Mouse (Mus musculus) heart, embryonic 11.5 days (tissue): ENCODE measurements around the gene Atf6. TPM values are rescaled to one million over a fixed set of nuclear protein-coding genes. Genes with fewer than 3 reads are reported as not detected.

Experiments used
- ATAC-seq: fragments of 200-750 bp; cut with Nextera tagmentation; replicated peaks from 2 replicates; pipeline ENCODE4 v1.8.0; 2017; ENCODE audit warnings: moderate library complexity; ENCODE audit not compliant: insufficient number of reproducible peaks, low FRiP score, low TSS enrichment
- H3K27ac ChIP-seq: fragments of 300-500 bp; sonication (generic); 2 replicates; pipeline ENCODE4 v1.5.1; 2014; ENCODE audit warnings: mild to moderate bottlenecking, low read depth, low read length
- H3K27me3 ChIP-seq: fragments of 300-500 bp; sonication (generic); 2 replicates; pipeline ENCODE4 v1.6.1; 2014; ENCODE audit warnings: mild to moderate bottlenecking, low read length, mixed read lengths; ENCODE audit not compliant: control insufficient read depth, insufficient read depth
- H3K36me3 ChIP-seq: fragments of 300-500 bp; sonication (generic); 2 replicates; pipeline ENCODE4 v1.6.1; 2014; ENCODE audit warnings: mild to moderate bottlenecking, low read length, moderate library complexity, mixed read lengths; ENCODE audit not compliant: control insufficient read depth, insufficient read depth
- H3K4me1 ChIP-seq: fragments of 300-500 bp; sonication (generic); 2 replicates; pipeline ENCODE4 v1.6.1; 2014; ENCODE audit warnings: low read length; ENCODE audit not compliant: control insufficient read depth, insufficient read depth
- H3K4me2 ChIP-seq: fragments of 300-500 bp; sonication (generic); 2 replicates; pipeline ENCODE4 v1.6.1; 2014; ENCODE audit warnings: mild to moderate bottlenecking, moderate library complexity
- H3K4me3 ChIP-seq: fragments of 300-500 bp; sonication (generic); 2 replicates; pipeline ENCODE4 v1.5.1; 2014; ENCODE audit warnings: low read depth, low read length
- H3K9ac ChIP-seq: fragments of 300-500 bp; sonication (generic); 2 replicates; pipeline ENCODE4 v1.6.1; 2014; ENCODE audit warnings: mild to moderate bottlenecking, low read depth, low read length, moderate library complexity
- H3K9me3 ChIP-seq: fragments of 300-500 bp; sonication (generic); replicated peaks from 2 replicates; pipeline ENCODE4 v1.6.1; 2016; ENCODE audit warnings: low read length; ENCODE audit not compliant: control insufficient read depth
- WGBS: fragments of 180-500 bp; shearing (Covaris S2); extraction: QIAGEN DNeasy Blood & Tissue Kit; methylation state at CpG from one replicate; pipeline ENCODE4 v1.1.7; 2014; ENCODE audit not compliant: insufficient replicate concordance; 5-methylcytosine and 5-hydroxymethylcytosine counted together
- polyA plus RNA-seq: library from polyadenylated mRNA; unstranded; fragments of >200 nt; fragmentation: Nextera tagmentation; extraction: Ambion mirVana; gene quantifications from 2 replicates; pipeline ENCODE4 v1.2.1, GENCODE M21; 2014

The Atf6 gene
- polyA plus RNA-seq, 1 experiment from 2014 or later, result 13.7 TPM

DNA sequence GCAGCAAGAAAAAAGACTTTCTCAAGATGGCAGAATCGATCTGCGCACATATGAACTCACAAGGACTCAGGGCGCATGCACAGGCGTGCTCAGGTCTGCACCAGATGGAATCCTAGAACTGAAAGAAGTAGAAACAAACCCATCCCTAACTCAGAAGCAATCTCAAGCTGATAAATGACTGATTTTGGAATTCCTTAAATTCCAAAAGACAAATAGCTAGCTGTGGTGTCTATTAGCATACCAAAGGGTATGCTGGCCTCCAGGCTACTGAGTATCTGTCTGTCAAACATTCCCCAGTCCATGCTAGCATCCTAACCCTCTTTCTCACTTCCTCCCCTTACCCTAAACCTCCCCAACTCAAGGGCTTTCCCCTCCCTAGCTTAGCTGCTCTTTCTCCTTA is 21.7 kb upstream of the Atf6 start:
- H3K27me3 ChIP-seq, result no peaks in the 10 kb centered on the region
- no peak overlapping the region for H3K27ac ChIP-seq
- no peak overlapping the region for H3K9ac ChIP-seq
- peaks cover 2% of the 10 kb centered on the region; the same call in 1 of the 2 replicates for H3K4me1 ChIP-seq
- no peaks in the 10 kb centered on the region for H3K9me3 ChIP-seq
- no peak for ATAC-seq
- H3K36me3 ChIP-seq, result no peaks in the 10 kb centered on the region
- H3K4me3 ChIP-seq, result no peak overlapping the region
- H3K4me2 ChIP-seq, result no peak overlapping the region
- 80% methylated on average over 4 of the region's 4 CpGs for WGBS

- H3K9me3 ChIP-seq, result no peaks in the 10 kb centered on the region
- H3K27me3 ChIP-seq, result no peaks in the 10 kb centered on the region
- H3K36me3 ChIP-seq, result no peaks in the 10 kb centered on the region
- 59% methylated on average over 6 of the region's 6 CpGs for WGBS
- H3K4me3 ChIP-seq, result no peak overlapping the region
- peaks cover 4% of the 10 kb centered on the region; the same call in 1 of the 2 replicates for H3K4me1 ChIP-seq
- no peak overlapping the region for H3K27ac ChIP-seq
- H3K4me2 ChIP-seq, result no peak overlapping the region
- no peak for ATAC-seq
- no peak overlapping the region for H3K9ac ChIP-seq
Observed at GRCm38 (mm10) chr1:170886044-170886458, 18.5 kb upstream of the Atf6 start.

DNA sequence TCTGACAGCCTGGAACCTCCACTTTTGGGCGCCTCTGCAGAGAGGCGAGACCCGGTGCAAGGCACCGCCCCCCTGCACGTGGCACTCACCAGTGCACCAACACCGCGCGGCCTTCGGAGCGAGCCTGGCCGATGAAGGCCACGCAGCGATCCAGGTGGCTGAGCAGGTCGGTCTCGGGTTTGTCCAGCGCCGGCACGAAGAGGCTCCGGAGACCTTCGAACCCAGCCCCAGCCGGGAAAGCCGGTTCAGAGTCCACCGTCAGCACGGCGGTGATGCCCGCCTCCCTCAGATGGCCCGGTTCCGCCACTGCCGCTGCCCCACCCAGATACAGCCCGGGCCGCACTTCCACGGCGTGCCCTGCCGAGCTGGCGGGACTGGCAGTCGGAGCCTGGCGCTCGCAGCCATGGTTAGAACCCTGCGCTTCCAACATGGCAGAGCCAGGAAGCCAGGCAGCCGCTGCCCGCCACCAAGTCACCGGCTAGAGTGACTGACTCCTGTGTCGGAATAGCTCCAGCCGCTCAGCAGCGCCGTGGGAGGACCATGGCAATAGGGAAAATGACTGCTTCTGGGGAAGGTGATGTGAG is 17.5 kb upstream of the Atf6 start, which contains the start of the genes Gm26620 and Dusp12:
TSS of gene Gm26620 (plus strand) at position 88 of the 584 bp plus-strand sequence.
TSS of gene Dusp12 (minus strand) at position 563 of the 584 bp plus-strand sequence.
- H3K27ac ChIP-seq, result peak within 1 kb of the TSS; percentile 71
- peak within 1 kb of the TSS; percentile 92 for H3K4me3 ChIP-seq
- WGBS, result under 1% methylated on average over 46 of the region's 46 CpGs
- peaks cover 4% of the 10 kb centered on the region; the same call in 1 of the 2 replicates for H3K4me1 ChIP-seq
- no peaks in the 10 kb centered on the region for H3K9me3 ChIP-seq
- H3K27me3 ChIP-seq, result no peaks in the 10 kb centered on the region
- 0 out of 2 replicates have a peak, but pooled peaks cover 3% of the 10 kb centered on the region for H3K36me3 ChIP-seq
- peak within 1 kb of the TSS; percentile 90 for H3K4me2 ChIP-seq
- ATAC-seq, result peak; percentile 83
- H3K9ac ChIP-seq, result peak within 1 kb of the TSS; percentile 91

GRCm38 (mm10) chr1:170884390-170884789 is 16.8 kb upstream of the Atf6 start:
- 24% methylated on average over 8 of the region's 8 CpGs for WGBS
- Histone ChIP-seq H3K27me3 (no peaks in the 10 kb centered on the region), H3K9ac (peak overlapping the region; percentile 91), H3K4me2 (peak overlapping the region; percentile 90), H3K4me3 (peak overlapping the region; percentile 92), H3K27ac (no peak overlapping the region), H3K36me3 (peaks cover 4% of the 10 kb centered on the region; the same call in 1 of the 2 replicates), H3K4me1 (peaks cover 4% of the 10 kb centered on the region; the same call in 1 of the 2 replicates), H3K9me3 (no peaks in the 10 kb centered on the region)
- ATAC-seq, result no peak

- Histone ChIP-seq H3K9me3 (no peaks in the 10 kb centered on the region), H3K4me1 (peaks cover 4% of the 10 kb centered on the region; the same call in 1 of the 2 replicates), H3K4me3 (no peak overlapping the region), H3K36me3 (peaks cover 7% of the 10 kb centered on the region), H3K9ac (no peak overlapping the region), H3K27ac (no peak overlapping the region), H3K4me2 (no peak overlapping the region), H3K27me3 (no peaks in the 10 kb centered on the region)
- 78% methylated on average over 5 of the region's 5 CpGs for WGBS
- ATAC-seq, result no peak
Observed at GRCm38 (mm10) chr1:170882915-170883485, 15.4 kb upstream of the Atf6 start.

DNA sequence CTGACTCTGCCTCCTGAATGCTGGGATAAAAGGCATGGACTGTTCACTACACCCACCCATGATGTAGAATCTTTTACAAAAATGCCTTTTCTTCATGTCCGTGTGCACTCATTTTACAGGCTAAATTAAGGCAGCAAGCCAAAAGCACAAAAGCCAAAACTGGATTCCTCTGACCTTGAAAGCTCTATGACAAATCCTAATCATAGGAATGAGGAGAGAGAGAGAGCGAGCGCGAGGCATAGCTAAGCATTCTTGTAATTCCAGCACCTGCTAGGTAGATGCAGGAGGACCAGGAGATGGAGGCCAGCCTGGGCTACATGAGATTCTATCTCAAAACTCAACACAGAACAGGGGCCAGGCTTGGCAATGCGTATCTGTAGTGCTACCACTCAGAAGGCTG is 9.3 kb upstream of the Atf6 start:
- Histone ChIP-seq H3K9me3 (no peaks in the 10 kb centered on the region), H3K4me2 (no peak overlapping the region), H3K4me3 (no peak overlapping the region), H3K36me3 (peaks cover 9% of the 10 kb centered on the region), H3K27me3 (no peaks in the 10 kb centered on the region), H3K4me1 (no peaks in the 10 kb centered on the region), H3K27ac (no peak overlapping the region), H3K9ac (no peak overlapping the region)
- no peak for ATAC-seq
- 72% methylated on average over 5 of the region's 5 CpGs for WGBS

GRCm38 (mm10) chr1:170875676-170876075 is 8.1 kb upstream of the Atf6 start:
- H3K4me2 ChIP-seq, result no peak overlapping the region
- H3K9ac ChIP-seq, result no peak overlapping the region
- H3K4me3 ChIP-seq, result no peak overlapping the region
- peaks cover 7% of the 10 kb centered on the region for H3K36me3 ChIP-seq
- H3K9me3 ChIP-seq, result no peaks in the 10 kb centered on the region
- no peaks in the 10 kb centered on the region for H3K4me1 ChIP-seq
- no peak overlapping the region for H3K27ac ChIP-seq
- ATAC-seq, result no peak
- 82% methylated on average over 3 of the region's 3 CpGs for WGBS
- H3K27me3 ChIP-seq, result no peaks in the 10 kb centered on the region

- no peak for ATAC-seq
- H3K27ac ChIP-seq, result no peak overlapping the region
- no peaks in the 10 kb centered on the region for H3K27me3 ChIP-seq
- H3K4me3 ChIP-seq, result no peak overlapping the region
- WGBS, result 93% methylated on average over 2 of the region's 2 CpGs
- H3K9ac ChIP-seq, result no peak overlapping the region
- no peaks in the 10 kb centered on the region for H3K4me1 ChIP-seq
- no peak overlapping the region for H3K4me2 ChIP-seq
- H3K36me3 ChIP-seq, result 0 out of 2 replicates have a peak, but pooled peaks cover 2% of the 10 kb centered on the region
- no peaks in the 10 kb centered on the region for H3K9me3 ChIP-seq
Observed at GRCm38 (mm10) chr1:170871961-170872360, 4.4 kb upstream of the Atf6 start.
